Mouse (Mus musculus) heart, postnatal 0 days (tissue): ENCODE results near the gene D1Ertd622e. TPM values are rescaled to one million over a fixed set of nuclear protein-coding genes. Genes with fewer than 3 reads are reported as not detected.
A peak's percentile ranks its signal among the peaks of the same experiment; 100 is the strongest.

ENCODE experiments used
- ATAC-seq: fragments of 200-750 bp; cut with Nextera tagmentation; 2 replicates; pipeline ENCODE4 v1.8.0; 2017; ENCODE audit warnings: low read depth, moderate number of reproducible peaks, moderate library complexity; ENCODE audit not compliant: insufficient read depth
- DNase-seq: peaks from one replicate; pipeline ENCODE4 v3.0.0-alpha.2; 2016; ENCODE audit warnings: low spot score
- H3K27ac ChIP-seq: fragments of 300-500 bp; sonication (generic); 2 replicates; pipeline ENCODE4 v1.5.1; 2014; ENCODE audit warnings: low read depth, mild to moderate bottlenecking
- H3K27me3 ChIP-seq: fragments of 300-500 bp; sonication (generic); 2 replicates; pipeline ENCODE4 v1.6.1; 2014; ENCODE audit warnings: low read length, mixed read lengths; ENCODE audit not compliant: control insufficient read depth, insufficient read depth
- H3K36me3 ChIP-seq: fragments of 300-500 bp; sonication (generic); replicated peaks from 2 replicates; pipeline ENCODE4 v1.6.1; 2014; ENCODE audit warnings: low read length, mixed read lengths; ENCODE audit not compliant: control insufficient read depth, insufficient read depth
- H3K4me1 ChIP-seq: fragments of 300-500 bp; sonication (generic); 2 replicates; pipeline ENCODE4 v1.6.1; 2014; ENCODE audit warnings: antibody characterized with exemption; ENCODE audit not compliant: control insufficient read depth, insufficient read depth
- H3K4me2 ChIP-seq: fragments of 300-500 bp; sonication (generic); 2 replicates; pipeline ENCODE4 v1.6.1; 2014; ENCODE audit warnings: low read depth, mild to moderate bottlenecking, low read length, moderate library complexity
- H3K4me3 ChIP-seq: fragments of 300-500 bp; sonication (generic); 2 replicates; pipeline ENCODE4 v1.5.1; 2014; ENCODE audit warnings: low read depth, low read length
- H3K9ac ChIP-seq: fragments of 300-500 bp; sonication (generic); replicated peaks from 2 replicates; pipeline ENCODE4 v1.6.1; 2014; ENCODE audit warnings: low read depth, low read length, mixed read lengths
- H3K9me3 ChIP-seq: fragments of 300-500 bp; sonication (generic); replicated peaks from 2 replicates; pipeline ENCODE4 v1.6.1; 2016; ENCODE audit warnings: low read length; ENCODE audit not compliant: control insufficient read depth
- CTCF ChIP-seq: IDR thresholded peaks from 2 replicates; pipeline ENCODE4 v1.5.1; 2016; ENCODE audit warnings: antibody characterized with exemption, control low read depth, low read depth
- EP300 ChIP-seq: IDR thresholded peaks from 2 replicates; pipeline ENCODE4 v1.6.1; 2016; ENCODE audit warnings: antibody characterized with exemption, low read depth
- WGBS: fragments of 180-500 bp; shearing (Covaris S2); extraction: QIAGEN DNeasy Blood & Tissue Kit; methylation state at CpG from one replicate; pipeline ENCODE4 v1.1.7; 2014; 5-methylcytosine and 5-hydroxymethylcytosine counted together
- polyA plus RNA-seq: library from polyadenylated mRNA; unstranded; fragments of >200 nt; fragmentation: Nextera tagmentation; extraction: Ambion mirVana; gene quantifications from 2 replicates; pipeline ENCODE4 v1.2.1, GENCODE M21; 2015
- total RNA-seq: library from RNA; depleted of rRNA; stranded (reverse); fragments of >200 nt; gene quantifications from 2 replicates; pipeline ENCODE4 v1.2.3, GENCODE M21; 2014; ENCODE audit warnings: low replicate concordance

The D1Ertd622e gene
- total and polyA plus RNA-seq, 2 experiments from 2014 or later: 2.2 to 5.3 TPM

GRCm38 (mm10) chr1:97577062-97578024 lies 84.5 kb downstream of the D1Ertd622e start:
- H3K4me3 ChIP-seq: no peak overlapping the region
- H3K9ac ChIP-seq: no peak overlapping the region
- H3K27me3 ChIP-seq: no peaks in the 10 kb centered on the region
- H3K4me2 ChIP-seq: no peak overlapping the region
- no peak for DNase-seq
- H3K9me3 ChIP-seq: no peaks in the 10 kb centered on the region
- H3K27ac ChIP-seq: no peak overlapping the region
- no peak for ATAC-seq
- WGBS: 68% methylated on average over 2 of the region's 2 CpGs
- TF ChIP-seq CTCF (no peak), EP300 (no peak)
- no peaks in the 10 kb centered on the region for H3K36me3 ChIP-seq
- no peaks in the 10 kb centered on the region for H3K4me1 ChIP-seq

DNA sequence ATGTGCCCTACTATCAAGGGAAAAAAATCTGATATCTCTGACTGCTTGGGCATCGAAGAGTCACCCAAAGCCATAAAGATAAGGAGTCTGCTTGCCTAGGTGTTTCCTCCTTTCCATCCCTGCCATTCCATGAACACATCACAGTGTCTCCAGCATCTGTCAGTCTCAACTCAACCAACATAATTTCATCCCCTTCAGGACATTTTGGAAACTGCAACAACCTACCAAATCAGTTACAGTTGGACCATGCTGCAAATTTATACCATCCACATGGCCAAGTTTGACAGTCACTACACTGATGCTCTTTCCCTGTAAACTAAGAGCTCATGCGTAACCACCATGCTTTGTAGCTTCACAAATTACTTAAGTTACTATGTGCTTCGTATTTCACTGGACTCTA lies 85.3 kb downstream of the D1Ertd622e start:
- no peak for ATAC-seq
- Histone ChIP-seq H3K4me3 (no peak overlapping the region), H3K9me3 (no peaks in the 10 kb centered on the region), H3K4me1 (no peaks in the 10 kb centered on the region), H3K27ac (no peak overlapping the region), H3K9ac (no peak overlapping the region), H3K4me2 (no peak overlapping the region), H3K27me3 (no peaks in the 10 kb centered on the region), H3K36me3 (no peaks in the 10 kb centered on the region)
- 84% methylated on average over 3 of the region's 3 CpGs for WGBS
- no peak for DNase-seq
- TF ChIP-seq CTCF (no peak), EP300 (no peak)

DNA sequence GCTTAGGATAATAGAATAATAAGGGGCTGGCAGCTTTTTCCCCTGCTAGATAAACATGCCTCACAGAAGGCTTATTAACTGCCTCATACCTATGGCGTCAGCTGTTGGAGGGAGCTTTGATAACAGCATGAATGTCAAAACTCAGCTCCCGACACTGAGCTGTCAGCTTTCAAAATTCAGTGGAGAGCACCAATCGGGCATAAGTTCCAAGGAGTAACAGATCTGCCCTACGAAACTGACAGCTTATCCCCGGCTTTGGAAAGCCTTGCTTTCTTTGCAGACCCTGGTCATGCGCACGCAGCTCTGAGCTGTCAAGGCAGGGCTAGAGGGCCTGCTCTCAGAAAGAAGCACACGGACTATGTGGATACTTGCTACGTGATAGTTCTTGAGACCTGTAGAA lies 91.1 kb downstream of the D1Ertd622e start:
- WGBS: 36% methylated on average over 9 of the region's 9 CpGs
- Histone ChIP-seq H3K4me1 (no peaks in the 10 kb centered on the region), H3K27ac (no peak overlapping the region), H3K4me2 (0 out of 2 replicates have a peak overlapping the region, but pooled peaks have one; percentile 23), H3K9ac (no peak overlapping the region), H3K4me3 (no peak overlapping the region), H3K36me3 (no peaks in the 10 kb centered on the region), H3K27me3 (no peaks in the 10 kb centered on the region), H3K9me3 (no peaks in the 10 kb centered on the region)
- TF ChIP-seq CTCF: no peak
- TF ChIP-seq EP300: no peak
- ATAC-seq (no peak), DNase-seq (peak; percentile 7)

DNA sequence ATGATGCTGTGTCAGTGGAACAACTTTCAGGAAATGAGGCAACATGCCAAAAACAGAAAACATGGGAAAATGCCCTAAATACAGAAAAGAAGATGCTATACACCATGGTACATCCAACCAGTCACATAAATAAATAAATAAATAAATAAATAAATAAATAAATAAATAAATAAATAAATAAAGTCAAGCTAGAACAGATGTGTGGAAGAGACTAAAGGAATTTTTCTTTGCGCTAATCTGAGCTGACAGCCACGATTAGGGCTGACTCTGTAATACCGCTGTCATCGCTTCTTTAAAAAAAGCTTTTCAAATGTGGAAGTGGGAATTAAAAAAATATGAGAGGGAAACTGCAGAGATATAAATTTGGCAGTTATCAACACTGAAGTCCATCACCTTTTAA lies 93.9 kb downstream of the D1Ertd622e start:
- ATAC-seq (no peak), DNase-seq (no peak)
- no peak overlapping the region for H3K4me2 ChIP-seq
- H3K27me3 ChIP-seq: no peaks in the 10 kb centered on the region
- no peaks in the 10 kb centered on the region for H3K4me1 ChIP-seq
- no peaks in the 10 kb centered on the region for H3K36me3 ChIP-seq
- no peak overlapping the region for H3K4me3 ChIP-seq
- TF ChIP-seq CTCF (no peak), EP300 (no peak)
- H3K9ac ChIP-seq: no peak overlapping the region
- 67% methylated on average over 4 of the region's 4 CpGs for WGBS
- H3K9me3 ChIP-seq: no peaks in the 10 kb centered on the region
- no peak overlapping the region for H3K27ac ChIP-seq

- DNase-seq (no peak), ATAC-seq (no peak)
- no peak overlapping the region for H3K27ac ChIP-seq
- H3K9me3 ChIP-seq: no peaks in the 10 kb centered on the region
- no peak overlapping the region for H3K4me2 ChIP-seq
- no peak overlapping the region for H3K4me3 ChIP-seq
- no peak for TF ChIP-seq CTCF
- no peak for TF ChIP-seq EP300
- WGBS: 71% methylated on average over 1 of the region's 1 CpGs
- no peak overlapping the region for H3K9ac ChIP-seq
- no peaks in the 10 kb centered on the region for H3K4me1 ChIP-seq
- no peaks in the 10 kb centered on the region for H3K27me3 ChIP-seq
- no peaks in the 10 kb centered on the region for H3K36me3 ChIP-seq
Observed at GRCm38 (mm10) chr1:97564641-97565040, 97.2 kb downstream of the D1Ertd622e start.
